Mouse (Mus musculus) midbrain, postnatal 0 days (tissue): ENCODE measurements at regions not wholly inside any gene's neighbourhood (a gene's known extent, or its start where the extent isn't known, plus 50 kb on each side); places are given as distances from the start of the nearest gene placed in this dataset.
"Not testable (repeated sequence)": the region's sequence is repeated elsewhere in the genome, so short reads cannot be mapped to it uniquely, and the experiment has no call there.

Source experiments
- ATAC-seq: fragments of 200-750 bp; cut with Nextera tagmentation; 2 replicates; pipeline ENCODE4 v1.8.0; 2017; ENCODE audit warnings: moderate number of reproducible peaks, mild to moderate bottlenecking, moderate TSS enrichment, moderate library complexity; ENCODE audit not compliant: low FRiP score
- DNase-seq: peaks from one replicate; pipeline ENCODE4 v3.0.0-alpha.2; 2015; ENCODE audit warnings: low spot score
- H3K27ac ChIP-seq: fragments of 300-500 bp; sonication (generic); 2 replicates; pipeline ENCODE4 v1.5.1; 2014; ENCODE audit warnings: low read depth, mild to moderate bottlenecking, low read length, mixed read lengths
- H3K27me3 ChIP-seq: fragments of 300-500 bp; sonication (generic); 2 replicates; pipeline ENCODE4 v1.6.1; 2014; ENCODE audit warnings: low read length, control low read depth, mixed read lengths; ENCODE audit not compliant: insufficient read depth
- H3K36me3 ChIP-seq: fragments of 300-500 bp; sonication (generic); 2 replicates; pipeline ENCODE4 v1.6.1; 2014; ENCODE audit warnings: low read length, control low read depth, mixed read lengths; ENCODE audit not compliant: insufficient read depth
- H3K4me1 ChIP-seq: fragments of 300-500 bp; sonication (generic); 2 replicates; pipeline ENCODE4 v1.6.1; 2014; ENCODE audit warnings: mild to moderate bottlenecking, control low read depth, antibody characterized with exemption, low read length, mixed read lengths; ENCODE audit not compliant: insufficient read depth
- H3K4me2 ChIP-seq: fragments of 300-500 bp; sonication (generic); 2 replicates; pipeline ENCODE4 v1.6.1; 2014; ENCODE audit warnings: low read depth, mild to moderate bottlenecking, low read length, mixed read lengths; ENCODE audit not compliant: poor library complexity, severe bottlenecking
- H3K4me3 ChIP-seq: fragments of 300-500 bp; sonication (generic); 2 replicates; pipeline ENCODE4 v1.5.1; 2014; ENCODE audit warnings: low read depth, mild to moderate bottlenecking, low read length, moderate library complexity
- H3K9ac ChIP-seq: fragments of 300-500 bp; sonication (generic); replicated peaks from 2 replicates; pipeline ENCODE4 v1.6.1; 2014; ENCODE audit warnings: mild to moderate bottlenecking, low read length, moderate library complexity, mixed read lengths; ENCODE audit not compliant: poor library complexity, severe bottlenecking
- H3K9me3 ChIP-seq: fragments of 300-500 bp; sonication (generic); 2 replicates; pipeline ENCODE4 v1.6.1; 2016; ENCODE audit warnings: low read length, control low read depth
- CTCF ChIP-seq: IDR thresholded peaks from 2 replicates; pipeline ENCODE4 v1.5.1; 2016; ENCODE audit warnings: antibody characterized with exemption, mild to moderate bottlenecking
- WGBS: fragments of 180-500 bp; shearing (Covaris S2); extraction: QIAGEN DNeasy Blood & Tissue Kit; methylation state at CpG from one replicate; pipeline ENCODE4 v1.1.7; 2014; 5-methylcytosine and 5-hydroxymethylcytosine counted together

DNA sequence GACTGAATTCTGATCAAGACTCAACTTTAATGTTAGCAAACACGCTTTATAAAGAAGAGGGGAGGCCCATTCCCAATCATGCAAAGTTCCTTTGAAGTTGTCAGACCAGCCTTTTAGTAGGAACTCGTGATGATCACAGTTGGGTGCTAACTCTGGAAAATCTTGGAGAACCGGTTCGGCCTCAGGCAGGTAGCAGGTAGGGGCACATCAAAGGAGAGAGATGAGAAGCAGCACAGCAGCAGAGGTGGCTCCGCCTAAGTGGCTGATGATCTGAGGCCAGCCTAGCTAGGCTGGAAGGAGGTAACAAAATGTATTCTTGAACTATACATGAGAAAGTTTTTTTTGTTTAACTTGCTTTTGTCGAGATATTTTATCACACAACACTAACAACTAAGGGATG is 742.7 kb upstream of the Gpc5 start:
- no peak overlapping the region for H3K4me2 ChIP-seq
- no peak for DNase-seq
- H3K36me3 ChIP-seq = no peaks in the 10 kb centered on the region
- no peak for TF ChIP-seq CTCF
- H3K27me3 ChIP-seq = no peaks in the 10 kb centered on the region
- H3K27ac ChIP-seq = no peak overlapping the region
- no peaks in the 10 kb centered on the region for H3K4me1 ChIP-seq
- no peaks in the 10 kb centered on the region; the same call in 1 of the 2 replicates for H3K9me3 ChIP-seq
- no peak overlapping the region for H3K4me3 ChIP-seq
- WGBS = 68% methylated on average over 6 of the region's 6 CpGs
- ATAC-seq = no peak
- no peak overlapping the region for H3K9ac ChIP-seq

DNA sequence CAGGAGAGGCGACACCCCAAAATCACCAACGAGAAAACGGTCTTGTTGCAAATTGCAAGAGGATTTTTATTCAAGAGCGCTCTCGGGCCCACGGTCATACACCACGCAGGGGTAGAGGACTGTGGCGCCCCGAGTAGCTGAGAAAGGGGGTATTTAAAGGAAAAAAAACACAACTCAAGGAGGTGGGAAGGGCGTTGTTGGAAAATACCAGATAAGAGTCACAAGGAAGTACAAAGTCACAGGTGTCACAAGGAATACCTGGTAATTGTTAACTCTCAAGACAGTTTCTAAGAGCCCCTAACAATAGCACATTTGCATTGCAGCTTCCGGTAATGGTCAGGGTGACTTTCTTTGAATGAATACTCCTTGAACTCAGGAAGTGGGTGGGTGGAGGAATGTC is 742.2 kb upstream of the Gpc5 start:
- H3K9me3 ChIP-seq, H3K9ac ChIP-seq, H3K4me2 ChIP-seq, H3K36me3 ChIP-seq, ATAC-seq, H3K27me3 ChIP-seq, DNase-seq, H3K27ac ChIP-seq, H3K4me1 ChIP-seq, H3K4me3 ChIP-seq: not testable (repeated sequence)
- WGBS = 85% methylated on average over 2 of the region's 11 CpGs

DNA sequence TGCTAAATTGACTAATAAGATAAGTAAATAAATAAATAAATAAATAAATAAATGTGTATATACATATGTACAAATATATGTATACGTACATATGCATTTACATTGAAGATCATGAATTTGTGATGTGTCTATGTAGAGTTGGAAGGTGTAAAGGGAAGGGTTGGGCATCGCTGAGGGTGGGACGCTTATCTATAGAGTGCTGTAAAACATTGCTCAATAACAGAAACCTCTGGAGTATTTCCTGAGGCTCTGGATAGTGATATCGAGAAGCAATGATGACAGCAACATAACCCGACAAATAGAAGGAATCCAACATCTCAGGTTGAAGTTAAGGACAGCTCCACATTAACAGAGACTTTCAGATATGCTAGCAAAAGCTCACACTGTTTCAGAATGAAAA is 739.7 kb upstream of the Gpc5 start:
- 97% methylated on average over 5 of the region's 5 CpGs for WGBS

DNA sequence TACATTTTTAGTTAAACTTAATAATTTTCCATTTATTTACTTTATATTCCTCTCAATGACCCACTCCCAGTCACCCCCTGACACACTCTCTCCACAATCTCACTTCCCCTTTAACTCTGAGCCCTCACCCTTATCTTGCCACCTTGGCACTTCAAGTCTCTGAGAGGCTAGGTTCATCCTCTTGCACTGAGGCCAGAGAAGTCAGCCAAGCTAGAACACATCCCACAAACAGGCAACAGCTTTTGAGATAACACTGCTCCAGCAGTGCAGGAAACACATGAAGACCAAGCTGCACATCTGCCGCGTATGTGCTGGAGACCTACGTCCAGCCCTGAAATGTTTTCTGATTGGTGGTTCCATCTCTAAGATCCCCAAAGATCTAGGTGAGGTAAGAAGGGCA is 717.2 kb upstream of the Gpc5 start:
- Histone ChIP-seq H3K4me2 (no peak overlapping the region), H3K36me3 (no peaks in the 10 kb centered on the region), H3K27ac (no peak overlapping the region), H3K4me3 (no peak overlapping the region), H3K9me3 (no peaks in the 10 kb centered on the region), H3K27me3 (no peaks in the 10 kb centered on the region), H3K9ac (no peak overlapping the region), H3K4me1 (no peaks in the 10 kb centered on the region)
- DNase-seq (no peak), ATAC-seq (no peak)
- WGBS = 96% methylated on average over 3 of the region's 3 CpGs
- no peak for TF ChIP-seq CTCF

More for the DNA sequence above, 739.7 kb upstream of the Gpc5 start:
- DNase-seq = no peak
- Histone ChIP-seq H3K4me1 (no peaks in the 10 kb centered on the region), H3K4me2 (no peak overlapping the region), H3K9ac (no peak overlapping the region), H3K27me3 (no peaks in the 10 kb centered on the region), H3K9me3 (no peaks in the 10 kb centered on the region; the same call in 1 of the 2 replicates), H3K4me3 (no peak overlapping the region), H3K36me3 (no peaks in the 10 kb centered on the region), H3K27ac (no peak overlapping the region)
- no peak for ATAC-seq
- no peak for TF ChIP-seq CTCF

DNA sequence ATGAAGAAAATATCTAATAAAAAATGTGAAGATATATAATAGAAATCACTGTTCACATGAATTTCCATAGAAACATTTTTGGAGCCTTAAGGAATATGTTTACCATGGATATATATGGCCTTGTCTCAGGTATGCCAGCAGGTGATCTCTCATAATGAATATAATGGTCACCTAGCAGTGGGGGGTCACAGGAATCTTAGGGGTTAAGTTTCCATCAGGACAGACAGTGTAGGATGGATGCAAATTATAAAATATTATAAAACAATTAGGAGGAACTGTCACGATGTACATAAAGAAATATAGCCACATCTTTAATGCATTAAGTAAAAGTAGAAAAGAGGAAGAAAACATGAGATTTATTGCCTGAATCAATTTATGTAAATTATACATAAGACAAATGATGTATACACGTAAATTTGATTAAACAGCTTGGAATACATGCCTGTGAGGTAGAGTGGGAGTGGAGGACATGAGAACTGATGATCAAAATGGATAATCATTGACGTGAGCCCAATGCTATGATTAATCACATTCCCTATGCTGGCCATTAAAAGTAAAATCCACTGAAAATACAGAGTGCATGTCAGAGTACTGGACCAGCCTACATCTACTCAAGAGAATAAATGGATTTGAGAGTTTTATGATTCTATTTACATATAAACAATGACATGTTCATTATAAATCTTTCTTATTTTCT is 693.0 kb upstream of the Gpc5 start:
- DNase-seq (no peak), ATAC-seq (no peak)
- no peak for TF ChIP-seq CTCF
- H3K4me3 ChIP-seq = no peak overlapping the region
- H3K4me1 ChIP-seq = no peaks in the 10 kb centered on the region
- H3K27ac ChIP-seq = no peak overlapping the region
- no peak overlapping the region for H3K4me2 ChIP-seq
- H3K9me3 ChIP-seq = no peaks in the 10 kb centered on the region
- 81% methylated on average over 3 of the region's 3 CpGs for WGBS
- H3K36me3 ChIP-seq = no peaks in the 10 kb centered on the region
- H3K9ac ChIP-seq = no peak overlapping the region
- H3K27me3 ChIP-seq = no peaks in the 10 kb centered on the region

DNA sequence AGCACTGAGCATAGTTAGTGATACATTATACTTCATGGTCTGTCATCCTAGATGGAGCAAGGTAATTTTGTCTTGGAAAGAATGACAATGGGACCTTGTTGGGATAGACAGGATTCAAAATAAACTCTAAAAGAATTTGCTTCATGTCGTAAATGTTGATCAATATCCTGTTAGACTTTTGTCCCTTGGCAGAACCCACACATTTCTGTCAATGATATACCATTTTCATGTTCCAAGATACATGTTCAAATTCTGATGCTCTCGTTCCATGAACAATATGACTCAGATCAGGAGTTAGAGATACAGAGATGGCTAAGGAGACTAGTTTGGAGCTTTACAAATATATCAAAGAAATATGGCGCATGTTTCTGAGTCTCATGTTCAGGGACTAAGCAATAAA is 673.2 kb upstream of the Gpc5 start:
- H3K4me3 ChIP-seq = no peak overlapping the region
- H3K27me3 ChIP-seq = no peaks in the 10 kb centered on the region
- H3K36me3 ChIP-seq = no peaks in the 10 kb centered on the region
- no peak overlapping the region for H3K27ac ChIP-seq
- DNase-seq (no peak), ATAC-seq (no peak)
- no peaks in the 10 kb centered on the region for H3K9me3 ChIP-seq
- H3K4me2 ChIP-seq = no peak overlapping the region
- WGBS = 87% methylated on average over 3 of the region's 3 CpGs
- no peak overlapping the region for H3K9ac ChIP-seq
- H3K4me1 ChIP-seq = no peaks in the 10 kb centered on the region
- no peak for TF ChIP-seq CTCF
